Mouse (Mus musculus): ENCODE measurements at regions not wholly inside any gene's neighbourhood (a gene's known extent, or its start where the extent isn't known, plus 50 kb on each side); places are given as distances from the start of the nearest gene placed in this dataset.

GRCm38 (mm10) chr1:179871961-179872360, 68.5 kb upstream of the Ahctf1 start:
- ATAC-seq (replicated peaks; ENCODE audit: low FRiP score, low read depth): no peak
- H3K9ac ChIP-seq (ENCODE audit: low read depth, low read length): no peak overlapping the region
- no peaks in the 10 kb centered on the region for H3K36me3 ChIP-seq (ENCODE audit: insufficient read depth, low read length)
- 90% methylated on average over 3 of the region's 3 CpGs for WGBS
- TF ChIP-seq CTCF (IDR thresholded peaks at IDR 0.05; ENCODE audit: low read depth): no peak
- H3K27me3 ChIP-seq (ENCODE audit: insufficient read depth, low read length): no peaks in the 10 kb centered on the region
- H3K4me3 ChIP-seq (replicated peaks; ENCODE audit: low read depth, low read length): no peak overlapping the region
- H3K4me2 ChIP-seq (ENCODE audit: low read length): no peak overlapping the region
- DNase-seq (ENCODE audit: low spot score): no peak
- H3K27ac ChIP-seq: no peak overlapping the region
- H3K4me1 ChIP-seq (replicated peaks; ENCODE audit: insufficient read depth, low read length): 0 out of 2 replicates have a peak, but pooled peaks cover 4% of the 10 kb centered on the region
- H3K9me3 ChIP-seq (replicated peaks; ENCODE audit: low read length): no peaks in the 10 kb centered on the region

- no peaks in the 10 kb centered on the region for H3K9me3 ChIP-seq (replicated peaks; ENCODE audit: low read length)
- H3K36me3 ChIP-seq (ENCODE audit: insufficient read depth, low read length): no peaks in the 10 kb centered on the region
- ATAC-seq (replicated peaks; ENCODE audit: low FRiP score, low read depth) (no peak), DNase-seq (ENCODE audit: low spot score) (no peak)
- no peaks in the 10 kb centered on the region for H3K27me3 ChIP-seq (ENCODE audit: insufficient read depth, low read length)
- WGBS: 88% methylated on average over 9 of the region's 9 CpGs
- no peak overlapping the region for H3K27ac ChIP-seq
- H3K9ac ChIP-seq (ENCODE audit: low read depth, low read length): no peak overlapping the region
- no peak overlapping the region for H3K4me3 ChIP-seq (replicated peaks; ENCODE audit: low read depth, low read length)
- H3K4me1 ChIP-seq (replicated peaks; ENCODE audit: insufficient read depth, low read length): peaks cover 9% of the 10 kb centered on the region
- no peak overlapping the region for H3K4me2 ChIP-seq (ENCODE audit: low read length)
- no peak for TF ChIP-seq CTCF (IDR thresholded peaks at IDR 0.05; ENCODE audit: low read depth)
Measured at GRCm38 (mm10) chr1:179868656-179869055, 65.2 kb upstream of the Ahctf1 start.

- Histone ChIP-seq H3K36me3 (ENCODE audit: insufficient read depth, low read length) (no peaks in the 10 kb centered on the region), H3K27me3 (ENCODE audit: insufficient read depth, low read length) (no peaks in the 10 kb centered on the region), H3K9ac (ENCODE audit: low read depth, low read length) (no peak overlapping the region), H3K4me1 (replicated peaks; ENCODE audit: insufficient read depth, low read length) (peaks cover 9% of the 10 kb centered on the region), H3K9me3 (replicated peaks; ENCODE audit: low read length) (no peaks in the 10 kb centered on the region), H3K4me2 (ENCODE audit: low read length) (no peak overlapping the region), H3K4me3 (replicated peaks; ENCODE audit: low read depth, low read length) (no peak overlapping the region), H3K27ac (no peak overlapping the region)
- TF ChIP-seq CTCF (IDR thresholded peaks at IDR 0.05; ENCODE audit: low read depth): no peak
- DNase-seq (ENCODE audit: low spot score) (no peak), ATAC-seq (replicated peaks; ENCODE audit: low FRiP score, low read depth) (no peak)
- WGBS: 84% methylated on average over 4 of the region's 4 CpGs
Measured at GRCm38 (mm10) chr1:179867493-179867892, 64.0 kb upstream of the Ahctf1 start.

- DNase-seq (ENCODE audit: low spot score) (peak; percentile 94), ATAC-seq (replicated peaks; ENCODE audit: low FRiP score, low read depth) (peak; percentile 75)
- TF ChIP-seq CTCF (IDR thresholded peaks at IDR 0.05; ENCODE audit: low read depth): no peak
- Histone ChIP-seq H3K27ac (peak overlapping the region; percentile 86), H3K9ac (ENCODE audit: low read depth, low read length) (0 out of 2 replicates have a peak overlapping the region, but pooled peaks have one; percentile 2), H3K4me1 (replicated peaks; ENCODE audit: insufficient read depth, low read length) (peaks cover 9% of the 10 kb centered on the region), H3K36me3 (ENCODE audit: insufficient read depth, low read length) (no peaks in the 10 kb centered on the region), H3K9me3 (replicated peaks; ENCODE audit: low read length) (no peaks in the 10 kb centered on the region), H3K4me2 (ENCODE audit: low read length) (peak overlapping the region; percentile 16), H3K4me3 (replicated peaks; ENCODE audit: low read depth, low read length) (no peak overlapping the region), H3K27me3 (ENCODE audit: insufficient read depth, low read length) (no peaks in the 10 kb centered on the region)
- whole genome bisulfite sequencing: 27% methylated on average over 16 of the region's 16 CpGs
Measured at GRCm38 (mm10) chr1:179866056-179866772, 62.7 kb upstream of the Ahctf1 start.

- peak; percentile 31; the same call in 1 of the 2 replicates for ATAC-seq (replicated peaks; ENCODE audit: low FRiP score, low read depth)
- no peak for TF ChIP-seq CTCF (IDR thresholded peaks at IDR 0.05; ENCODE audit: low read depth)
- H3K27ac ChIP-seq: peak overlapping the region; percentile 86
Measured at GRCm38 (mm10) chr1:179865561-179865960, 62.1 kb upstream of the Ahctf1 start.

GRCm38 (mm10) chr1:179864537-179865226, 61.2 kb upstream of the Ahctf1 start:
- ATAC-seq (replicated peaks; ENCODE audit: low FRiP score, low read depth) (no peak), DNase-seq (ENCODE audit: low spot score) (no peak)
- no peak overlapping the region for H3K27ac ChIP-seq
- TF ChIP-seq CTCF (IDR thresholded peaks at IDR 0.05; ENCODE audit: low read depth): no peak
- H3K9ac ChIP-seq (ENCODE audit: low read depth, low read length): no peak overlapping the region
- 91% methylated on average over 5 of the region's 5 CpGs for WGBS
- H3K36me3 ChIP-seq (ENCODE audit: insufficient read depth, low read length): no peaks in the 10 kb centered on the region
- no peak overlapping the region for H3K4me2 ChIP-seq (ENCODE audit: low read length)
- no peaks in the 10 kb centered on the region for H3K27me3 ChIP-seq (ENCODE audit: insufficient read depth, low read length)
- H3K4me3 ChIP-seq (replicated peaks; ENCODE audit: low read depth, low read length): no peak overlapping the region
- peaks cover 9% of the 10 kb centered on the region for H3K4me1 ChIP-seq (replicated peaks; ENCODE audit: insufficient read depth, low read length)
- H3K9me3 ChIP-seq (replicated peaks; ENCODE audit: low read length): no peaks in the 10 kb centered on the region

More at GRCm38 (mm10) chr1:179865561-179865960, 62.1 kb upstream of the Ahctf1 start:
- H3K9ac ChIP-seq (ENCODE audit: low read depth, low read length): no peak overlapping the region
- no peak overlapping the region for H3K4me3 ChIP-seq (replicated peaks; ENCODE audit: low read depth, low read length)
- H3K9me3 ChIP-seq (replicated peaks; ENCODE audit: low read length): no peaks in the 10 kb centered on the region
- no peaks in the 10 kb centered on the region for H3K36me3 ChIP-seq (ENCODE audit: insufficient read depth, low read length)
- H3K27me3 ChIP-seq (ENCODE audit: insufficient read depth, low read length): no peaks in the 10 kb centered on the region
- peak; percentile 68 for DNase-seq (ENCODE audit: low spot score)
- H3K4me1 ChIP-seq (replicated peaks; ENCODE audit: insufficient read depth, low read length): peaks cover 9% of the 10 kb centered on the region
- 43% methylated on average over 11 of the region's 11 CpGs for WGBS
- H3K4me2 ChIP-seq (ENCODE audit: low read length): peak overlapping the region; percentile 16; the same call in 1 of the 2 replicates

Measured in kidney, postnatal 0 days (tissue).